In genomic region chr4:145266505-145266904, GRCm38 (mm10) we compare ENCODE assay signal across 29 mouse cellular contexts. TPM values are rescaled to one million over a fixed set of nuclear protein-coding genes. Genes with fewer than 3 reads are reported as not detected.
DNase-seq lines count a peak whose midpoint lies in the region; ATAC-seq lines count a peak whose summit lies in the region.
"Had no signal": no experiment of that assay in that cellular context is flagged by ENCODE, and none has a peak within 500 bp of the region (broad histone marks: within the 10 kb centered on the region; RNA-seq: fewer than 3 reads in every experiment).

No protein-coding gene starts in this region.

- no peak overlapping the region for H3K4me3 ChIP-seq in midbrain, embryonic 10.5 days
- H3K4me3 ChIP-seq: forebrain, embryonic 13.5 days; heart, embryonic 15.5 days; hindbrain, embryonic 13.5 days; kidney, embryonic 15.5 days; layer of hippocampus, adult 2 months; limb, embryonic 13.5 days; lung, embryonic 15.5 days; neural tube, embryonic 12.5 days had no signal

- H3K9me3 ChIP-seq in midbrain, embryonic 10.5 days (replicated peaks): no peaks in the 10 kb centered on the region
- H3K9me3 ChIP-seq: forebrain, embryonic 13.5 days; heart, embryonic 15.5 days; hindbrain, embryonic 13.5 days; kidney, embryonic 15.5 days; limb, embryonic 13.5 days; lung, embryonic 15.5 days had no signal

- H3K4me1 ChIP-seq in midbrain, embryonic 10.5 days: no peaks in the 10 kb centered on the region
- H3K4me1 ChIP-seq: forebrain, embryonic 13.5 days; heart, embryonic 15.5 days; hindbrain, embryonic 13.5 days; neural tube, embryonic 12.5 days had no signal

- H3K27me3 ChIP-seq in midbrain, embryonic 10.5 days (ENCODE audit: low read depth, poor library complexity, severe bottlenecking): no peaks in the 10 kb centered on the region
- H3K27me3 ChIP-seq: forebrain, embryonic 13.5 days; heart, embryonic 15.5 days; hindbrain, embryonic 13.5 days; kidney, embryonic 15.5 days; limb, embryonic 13.5 days; lung, embryonic 15.5 days; neural tube, embryonic 12.5 days had no signal

- H3K27ac ChIP-seq in midbrain, embryonic 10.5 days (replicated peaks): no peak overlapping the region
- H3K27ac ChIP-seq: forebrain, embryonic 13.5 days; heart, embryonic 15.5 days; hindbrain, embryonic 13.5 days; kidney, embryonic 15.5 days; layer of hippocampus, adult 2 months; limb, embryonic 13.5 days; lung, embryonic 15.5 days; neural tube, embryonic 12.5 days; stomach, postnatal 0 days had no signal

- peak; percentile 76 for ATAC-seq in CD4-positive, CD25-positive, alpha-beta regulatory T cell, adult 4 months
- ATAC-seq in common myeloid progenitor, adult 5-6 weeks (replicated peaks; ENCODE audit: low read depth, poor library complexity, severe bottlenecking): peak; percentile 10; the same call in 1 of the 2 replicates
- ATAC-seq: forebrain, embryonic 13.5 days; midbrain, embryonic 16.5 days had no signal

- 85% methylated on average over 4 of the region's 4 CpGs for WGBS in midbrain, embryonic 10.5 days

- peak; percentile 55 for DNase-seq in thymus, postnatal 0 days (ENCODE audit: low spot score)
- peak; percentile 62 for DNase-seq in thymus, postnatal 4 days
- DNase-seq in midbrain, embryonic 10.5 days (ENCODE audit: low spot score): no peak
- no peak for DNase-seq in natural killer cell, adult 2 months (ENCODE audit: low spot score in 2 of 2)
- DNase-seq in urinary bladder, postnatal 10 days (ENCODE audit: low spot score): no peak
- DNase-seq: adrenal gland, postnatal 14 days; cerebellum, adult 2 months; cerebellum, postnatal 14 days; gastrocnemius, postnatal 14 days; heart, postnatal 4 days; kidney, adult 18-20 months; kidney, postnatal 25 days; lung, postnatal 4 days; right cerebral cortex, adult 18-20 months had no signal

- no peaks in the 10 kb centered on the region for H3K36me3 ChIP-seq in midbrain, embryonic 10.5 days
- H3K36me3 ChIP-seq: G1E; heart, embryonic 15.5 days; hindbrain, embryonic 13.5 days; kidney, embryonic 15.5 days; limb, embryonic 13.5 days; lung, embryonic 15.5 days; neural tube, embryonic 12.5 days had no signal

RNA-seq across cellular contexts. Expression of gene Tnfrsf1b, which starts 19.8 kb away (rescaled TPM):
- polyA plus RNA-seq in CD4-positive, CD25-positive, alpha-beta regulatory T cell, adult 4 months (2017; shearing (Covaris generic)): 100 to 1,000 TPM; 115 to 174 TPM
- total RNA-seq in common myeloid progenitor, adult 5-6 weeks (2017): 17.1 and 20.1 TPM in 2 replicates
- polyA plus RNA-seq in thymus, postnatal 0 days (2015; fragmentation: Nextera tagmentation; extraction: Ambion mirVana): 12.5 and 12.9 TPM in 2 replicates
- 2.6 and 3.0 TPM in 2 replicates for polyA plus RNA-seq in midbrain, embryonic 10.5 days (2016; fragmentation: Nextera tagmentation; extraction: Ambion mirVana)
- total RNA-seq: G1E had no signal
- polyA plus RNA-seq: G1E had no signal

RNA-seq across cellular contexts. Expression of gene Tnfrsf8, which starts 48.5 kb away (rescaled TPM):
- 10 to 100 TPM; 11.5 to 26.5 TPM for polyA plus RNA-seq in CD4-positive, CD25-positive, alpha-beta regulatory T cell, adult 4 months (2017; shearing (Covaris generic))
- 0.05 and 0.29 TPM in 2 replicates for total RNA-seq in common myeloid progenitor, adult 5-6 weeks (2017)
- 13.6 and 15.3 TPM in 2 replicates for polyA plus RNA-seq in thymus, postnatal 0 days (2015; fragmentation: Nextera tagmentation; extraction: Ambion mirVana)
- polyA plus RNA-seq in midbrain, embryonic 10.5 days (2016; fragmentation: Nextera tagmentation; extraction: Ambion mirVana): not detected in 2 replicates
- polyA plus RNA-seq: G1E; liver, embryonic 11.5 days; liver, embryonic 16.5 days had no signal

Comparison
In these comparisons a context has a peak if more than half of its experiments do, and no peak if none do; other contexts are left out.
1. DNase-seq: peak in thymus, postnatal 0 days (single experiment) and thymus, postnatal 4 days (single experiment); none in midbrain, embryonic 10.5 days (single experiment), natural killer cell, adult 2 months (0 of 2) and urinary bladder, postnatal 10 days (single experiment).
2. RNA of gene Tnfrsf8, which starts 48.5 kb away (polyA plus RNA-seq): 11.5 to 26.5 TPM in CD4-positive, CD25-positive, alpha-beta regulatory T cell, adult 4 months and 13.6 to 15.3 TPM in thymus, postnatal 0 days; not detected in midbrain, embryonic 10.5 days; every median in the first group is over 10 times any median in the second.